9 mouse cellular contexts compared by ENCODE assay signal in the genomic region with DNA sequence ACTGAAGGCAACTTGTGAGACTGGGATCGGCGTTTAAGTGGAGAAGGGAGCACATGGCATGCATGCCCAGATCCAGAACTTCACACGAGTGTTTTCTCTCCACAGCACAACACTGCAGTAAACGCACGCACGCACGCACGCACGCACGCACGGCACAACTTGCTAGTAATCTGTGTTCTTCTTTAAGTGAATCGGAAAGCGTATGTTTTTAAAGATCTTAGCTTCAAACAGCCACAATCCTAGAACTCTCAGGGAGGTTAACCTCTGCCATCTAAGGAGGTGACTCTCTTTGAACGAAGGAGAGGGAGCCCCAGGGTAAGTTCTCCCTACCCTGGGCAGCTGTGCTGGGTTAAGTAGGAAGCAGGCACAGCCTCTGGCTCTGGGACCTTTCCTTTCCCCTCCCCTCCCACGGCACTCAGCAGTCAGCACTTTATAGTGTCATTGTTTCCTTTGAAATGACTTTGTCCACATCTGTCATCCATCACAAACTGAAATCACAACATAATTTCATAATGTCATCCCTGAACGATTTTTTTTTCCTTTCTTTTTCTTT.
A peak's percentile ranks its signal among the peaks of the same experiment; 100 is the strongest.
DNase-seq lines count a peak whose midpoint lies in the region; ATAC-seq and TF ChIP-seq lines count a peak whose summit lies in the region.
"Had no signal": no experiment of that assay in that cellular context is flagged by ENCODE, and none has a peak within 500 bp of the region (broad histone marks: within the 10 kb centered on the region; RNA-seq: fewer than 3 reads in every experiment).

No protein-coding gene starts in this region.

- no peak for TF ChIP-seq CTCF in gastrocnemius, adult 2 months (IDR thresholded peaks at IDR 0.05)
- no peak for TF ChIP-seq CTCF in lung, postnatal 0 days (IDR thresholded peaks at IDR 0.05)
- TF ChIP-seq CTCF in small intestine, adult 2 months (IDR thresholded peaks at IDR 0.05; ENCODE audit: extremely low read depth, insufficient read length, insufficient replicate concordance, low read depth, low read length), result no peak

- H3K9me3 ChIP-seq in lung, postnatal 0 days (ENCODE audit: low read length), result no peaks in the 10 kb centered on the region
- H3K9me3 ChIP-seq in limb, embryonic 10.5 days (replicated peaks), result no peaks in the 10 kb centered on the region
- H3K9me3 ChIP-seq: liver, embryonic 12.5 days had no signal

- no peak for DNase-seq in gastrocnemius, adult 2 months
- DNase-seq in gastrocnemius, adult 8-10 months (ENCODE audit: low spot score in 2 of 2), result no peak
- no peak for DNase-seq in lung, postnatal 0 days (ENCODE audit: low spot score)
- no peak for DNase-seq in lung, adult 18-20 months
- DNase-seq in limb, embryonic 10.5 days (ENCODE audit: low spot score), result peak; percentile 74
- DNase-seq in thymus, postnatal 36 days, result no peak

- no peak for ATAC-seq in lung, postnatal 0 days
- ATAC-seq in CD4-positive, CD25-positive, alpha-beta regulatory T cell, adult 4 months, result no peak
- ATAC-seq: liver, embryonic 12.5 days had no signal

- peak overlapping the region; percentile 30 for H3K4me2 ChIP-seq in lung, postnatal 0 days (replicated peaks; ENCODE audit: low read depth, low read length)
- H3K4me2 ChIP-seq: liver, embryonic 12.5 days had no signal

- intact Hi-C loops in gastrocnemius, adult 2 months (cut with DNase I), result no loop called here

- peaks cover 3% of the 10 kb centered on the region; the same call in 1 of the 2 replicates for H3K4me1 ChIP-seq in lung, postnatal 0 days (ENCODE audit: insufficient read depth, low read depth, low read length)
- H3K4me1 ChIP-seq in limb, embryonic 10.5 days, result peaks cover 78% of the 10 kb centered on the region
- no peaks in the 10 kb centered on the region for H3K4me1 ChIP-seq in small intestine, adult 2 months (ENCODE audit: control insufficient read depth, insufficient read depth, insufficient read length, low read length)

- no peaks in the 10 kb centered on the region for H3K36me3 ChIP-seq in lung, postnatal 0 days (ENCODE audit: insufficient read depth, low read length)
- peaks cover 11% of the 10 kb centered on the region; the same call in 1 of the 2 replicates for H3K36me3 ChIP-seq in limb, embryonic 10.5 days
- H3K36me3 ChIP-seq in small intestine, adult 2 months (ENCODE audit: control insufficient read depth, insufficient read depth, low read length), result no peaks in the 10 kb centered on the region
- H3K36me3 ChIP-seq: liver, embryonic 12.5 days had no signal

- 47% methylated on average over 16 of the region's 16 CpGs for WGBS in lung, postnatal 0 days
- 25% methylated on average over 16 of the region's 16 CpGs for WGBS in limb, embryonic 10.5 days
- 70% methylated on average over 16 of the region's 16 CpGs for WGBS in small intestine, adult 2 months

- TF ChIP-seq POLR2A in small intestine, adult 2 months (IDR thresholded peaks at IDR 0.05; ENCODE audit: low read depth, low read length), result no peak

- peak overlapping the region; percentile 49 for H3K27ac ChIP-seq in gastrocnemius, adult 2 months
- H3K27ac ChIP-seq in lung, postnatal 0 days (ENCODE audit: low read length), result no peak overlapping the region
- peak overlapping the region; percentile 89 for H3K27ac ChIP-seq in limb, embryonic 10.5 days
- H3K27ac ChIP-seq in small intestine, adult 2 months (ENCODE audit: insufficient read depth, low read depth, low read length), result no peak overlapping the region
- H3K27ac ChIP-seq: liver, embryonic 12.5 days had no signal

- H3K4me3 ChIP-seq in gastrocnemius, adult 2 months, result peak overlapping the region; percentile 47
- no peak overlapping the region for H3K4me3 ChIP-seq in lung, postnatal 0 days (ENCODE audit: low read depth, low read length)
- H3K4me3 ChIP-seq in limb, embryonic 10.5 days, result peak overlapping the region; percentile 16
- peak overlapping the region; percentile 4; the same call in 1 of the 2 replicates for H3K4me3 ChIP-seq in small intestine, adult 2 months (ENCODE audit: low read depth, low read length)
- H3K4me3 ChIP-seq: liver, embryonic 12.5 days had no signal

- no peak overlapping the region for H3K9ac ChIP-seq in lung, postnatal 0 days (replicated peaks; ENCODE audit: low read depth)
- H3K9ac ChIP-seq: liver, embryonic 12.5 days had no signal

- no peak for TF ChIP-seq EP300 in lung, postnatal 0 days (IDR thresholded peaks at IDR 0.05)

- no peaks in the 10 kb centered on the region for H3K27me3 ChIP-seq in lung, postnatal 0 days (replicated peaks; ENCODE audit: insufficient read depth, low read length)
- no peaks in the 10 kb centered on the region for H3K27me3 ChIP-seq in limb, embryonic 10.5 days (ENCODE audit: low read depth, poor library complexity, severe bottlenecking)
- H3K27me3 ChIP-seq in small intestine, adult 2 months (ENCODE audit: control insufficient read depth, insufficient read depth, low read length), result no peaks in the 10 kb centered on the region
- H3K27me3 ChIP-seq: liver, embryonic 12.5 days had no signal

Comparison
In these comparisons a context has a peak if more than half of its experiments do, and no peak if none do; other contexts are left out.
1. H3K27ac ChIP-seq: peak in gastrocnemius, adult 2 months (single experiment) and limb, embryonic 10.5 days (single experiment); none in lung, postnatal 0 days (single experiment) and small intestine, adult 2 months (single experiment).